10 mouse cellular contexts compared by ENCODE assay signal in genomic region chr4:4875257-4875656, GRCm38 (mm10).
A peak's percentile ranks its signal among the peaks of the same experiment; 100 is the strongest.
DNase-seq lines count a peak whose midpoint lies in the region; TF ChIP-seq lines count a peak whose summit lies in the region.
"Had no signal": no experiment of that assay in that cellular context is flagged by ENCODE, and none has a peak within 500 bp of the region (broad histone marks: within the 10 kb centered on the region; RNA-seq: fewer than 3 reads in every experiment).

No protein-coding gene starts in this region.

- TF ChIP-seq CTCF in kidney, adult 2 months (conservative IDR thresholded peaks at IDR 0.05; ENCODE audit: insufficient read depth, insufficient read length, low read depth, low read length), result no peak

- no peak overlapping the region for H3K27ac ChIP-seq in kidney, adult 2 months (ENCODE audit: insufficient read depth, low read depth, low read length)
- H3K27ac ChIP-seq: neural tube, embryonic 12.5 days had no signal

- no peak for TF ChIP-seq POLR2A in kidney, adult 2 months (IDR thresholded peaks at IDR 0.05; ENCODE audit: low read depth, low read length)

- no peak overlapping the region for H3K4me3 ChIP-seq in kidney, adult 2 months (ENCODE audit: insufficient read depth, low read depth, low read length)
- H3K4me3 ChIP-seq: neural tube, embryonic 12.5 days had no signal

- DNase-seq in cerebellum, postnatal 14 days, result peak; percentile 4 to 7
- no peak for DNase-seq in cerebellum, adult 11 months
- peak; percentile 2 for DNase-seq in kidney, adult 2 months
- DNase-seq in kidney, adult 11 months, result no peak
- peak; percentile 4 for DNase-seq in right cerebral cortex, adult 18-20 months
- no peak for DNase-seq in right cerebral cortex, postnatal 14 days
- DNase-seq in skeletal muscle tissue, adult 2 months (ENCODE audit: low read depth, low spot score), result peak; percentile 4
- no peak for DNase-seq in thymus, postnatal 4 days
- DNase-seq: kidney, adult 9 months had no signal

- H3K27me3 ChIP-seq in kidney, adult 2 months (replicated peaks; ENCODE audit: control insufficient read depth, insufficient read depth, low read length), result no peaks in the 10 kb centered on the region
- H3K27me3 ChIP-seq: neural tube, embryonic 12.5 days had no signal

- no peaks in the 10 kb centered on the region for H3K4me1 ChIP-seq in kidney, adult 2 months (ENCODE audit: control insufficient read depth, insufficient read depth, low read length)
- H3K4me1 ChIP-seq: neural tube, embryonic 12.5 days had no signal

- no peaks in the 10 kb centered on the region for H3K36me3 ChIP-seq in kidney, adult 2 months (ENCODE audit: control insufficient read depth, insufficient read depth, low read length)
- H3K36me3 ChIP-seq: neural tube, embryonic 12.5 days had no signal

Comparison
In these comparisons a context has a peak if more than half of its experiments do, and no peak if none do; other contexts are left out.
1. DNase-seq: peak in cerebellum, postnatal 14 days (2 of 2), kidney, adult 2 months (single experiment), right cerebral cortex, adult 18-20 months (single experiment) and skeletal muscle tissue, adult 2 months (single experiment); none in cerebellum, adult 11 months (single experiment), kidney, adult 11 months (single experiment), right cerebral cortex, postnatal 14 days (single experiment) and thymus, postnatal 4 days (single experiment).